ENCODE assay signal across 20 mouse cellular contexts in the genomic region with DNA sequence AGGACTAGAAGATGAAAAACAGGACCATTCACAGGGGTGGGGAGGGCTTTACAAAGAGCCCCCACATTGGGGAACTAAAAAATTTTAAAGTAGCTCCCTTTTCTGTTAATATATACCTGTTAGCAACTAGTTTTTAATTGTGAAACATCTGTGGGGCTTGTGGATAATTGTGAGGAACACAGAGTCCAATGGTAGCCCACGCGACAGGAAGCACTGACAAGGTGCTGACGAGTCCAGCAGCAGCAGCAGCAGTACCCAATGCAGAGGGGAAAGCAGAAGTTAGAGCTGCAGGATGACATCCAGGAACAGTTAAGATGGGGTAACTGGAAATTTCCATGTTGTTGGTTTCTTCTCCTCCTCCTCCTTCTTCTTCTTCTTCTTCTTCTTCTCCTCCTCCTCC.
A peak's percentile ranks its signal among the peaks of the same experiment; 100 is the strongest.
DNase-seq lines count a peak whose midpoint lies in the region; ATAC-seq and TF ChIP-seq lines count a peak whose summit lies in the region.
"Had no signal": no experiment of that assay in that cellular context is flagged by ENCODE, and none has a peak within 500 bp of the region (broad histone marks: within the 10 kb centered on the region; RNA-seq: fewer than 3 reads in every experiment).

No protein-coding gene starts in this region.

- H3K4me1 ChIP-seq in forebrain, embryonic 15.5 days = peaks cover 5% of the 10 kb centered on the region; the same call in 1 of the 2 replicates
- H3K4me1 ChIP-seq in forebrain, postnatal 0 days (ENCODE audit: insufficient read depth) = no peaks in the 10 kb centered on the region
- peaks cover 3% of the 10 kb centered on the region; the same call in 1 of the 2 replicates for H3K4me1 ChIP-seq in kidney, embryonic 15.5 days
- no peaks in the 10 kb centered on the region for H3K4me1 ChIP-seq in midbrain, embryonic 16.5 days (ENCODE audit: control insufficient read depth, insufficient read depth, low read length)
- H3K4me1 ChIP-seq in neural tube, embryonic 15.5 days = no peaks in the 10 kb centered on the region
- H3K4me1 ChIP-seq: embryonic facial prominence, embryonic 12.5 days had no signal

- 71% methylated on average over 3 of the region's 3 CpGs for WGBS in forebrain, embryonic 15.5 days
- WGBS in forebrain, postnatal 0 days = 74% methylated on average over 3 of the region's 3 CpGs
- WGBS in kidney, embryonic 15.5 days = 66% methylated on average over 3 of the region's 3 CpGs
- 85% methylated on average over 3 of the region's 3 CpGs for WGBS in midbrain, embryonic 16.5 days
- WGBS in neural tube, embryonic 15.5 days = 87% methylated on average over 3 of the region's 3 CpGs

- H3K27me3 ChIP-seq in forebrain, embryonic 15.5 days = no peaks in the 10 kb centered on the region
- no peaks in the 10 kb centered on the region for H3K27me3 ChIP-seq in forebrain, postnatal 0 days (ENCODE audit: insufficient read depth, low read length)
- H3K27me3 ChIP-seq in kidney, embryonic 15.5 days = no peaks in the 10 kb centered on the region
- H3K27me3 ChIP-seq in midbrain, embryonic 16.5 days (ENCODE audit: control insufficient read depth, insufficient read depth, low read depth, low read length) = no peaks in the 10 kb centered on the region
- no peaks in the 10 kb centered on the region for H3K27me3 ChIP-seq in neural tube, embryonic 15.5 days (replicated peaks)
- H3K27me3 ChIP-seq: embryonic facial prominence, embryonic 12.5 days; forebrain, embryonic 13.5 days had no signal

- no peak overlapping the region for H3K4me2 ChIP-seq in forebrain, embryonic 15.5 days (replicated peaks)
- no peak overlapping the region for H3K4me2 ChIP-seq in forebrain, postnatal 0 days (ENCODE audit: low read depth)
- no peak overlapping the region for H3K4me2 ChIP-seq in kidney, embryonic 15.5 days
- no peak overlapping the region for H3K4me2 ChIP-seq in midbrain, embryonic 16.5 days (ENCODE audit: low read length)
- H3K4me2 ChIP-seq in neural tube, embryonic 15.5 days = no peak overlapping the region
- H3K4me2 ChIP-seq: embryonic facial prominence, embryonic 12.5 days; forebrain, embryonic 13.5 days had no signal

- no peak overlapping the region for H3K4me3 ChIP-seq in forebrain, embryonic 15.5 days
- H3K4me3 ChIP-seq in forebrain, postnatal 0 days (ENCODE audit: low read depth, low read length) = no peak overlapping the region
- no peak overlapping the region for H3K4me3 ChIP-seq in kidney, embryonic 15.5 days (replicated peaks)
- no peak overlapping the region for H3K4me3 ChIP-seq in midbrain, embryonic 16.5 days (ENCODE audit: low read depth, low read length)
- H3K4me3 ChIP-seq in neural tube, embryonic 15.5 days (replicated peaks) = no peak overlapping the region
- H3K4me3 ChIP-seq: embryonic facial prominence, embryonic 12.5 days; erythroblast, embryonic 14.5 days; forebrain, embryonic 13.5 days; hindbrain, embryonic 10.5 days; left cerebral cortex, adult 2 months; limb, embryonic 10.5 days; midbrain, embryonic 10.5 days had no signal

- H3K36me3 ChIP-seq in forebrain, embryonic 15.5 days = no peaks in the 10 kb centered on the region
- no peaks in the 10 kb centered on the region for H3K36me3 ChIP-seq in forebrain, postnatal 0 days (ENCODE audit: insufficient read depth)
- no peaks in the 10 kb centered on the region for H3K36me3 ChIP-seq in kidney, embryonic 15.5 days
- H3K36me3 ChIP-seq in midbrain, embryonic 16.5 days (ENCODE audit: control insufficient read depth, insufficient read depth, low read length) = no peaks in the 10 kb centered on the region
- H3K36me3 ChIP-seq in neural tube, embryonic 15.5 days = no peaks in the 10 kb centered on the region
- H3K36me3 ChIP-seq: embryonic facial prominence, embryonic 12.5 days; hindbrain, embryonic 10.5 days; limb, embryonic 10.5 days; midbrain, embryonic 10.5 days had no signal

- TF ChIP-seq CTCF in forebrain, postnatal 0 days (IDR thresholded peaks at IDR 0.05; ENCODE audit: low read depth) = no peak

- ATAC-seq in forebrain, embryonic 15.5 days (replicated peaks) = no peak
- ATAC-seq in forebrain, postnatal 0 days = no peak
- ATAC-seq in kidney, embryonic 15.5 days (replicated peaks; ENCODE audit: low FRiP score) = no peak
- ATAC-seq in neutrophil, adult 5-6 weeks (ENCODE audit: extremely low read depth, insufficient number of reproducible peaks, low FRiP score, poor library complexity, severe bottlenecking) = 0 out of 2 replicates have a peak, but pooled peaks have one; percentile 23
- no peak for ATAC-seq in midbrain, embryonic 16.5 days
- ATAC-seq in neural tube, embryonic 15.5 days (ENCODE audit: low FRiP score) = no peak
- ATAC-seq: CD4-positive, CD25-positive, alpha-beta regulatory T cell, adult 4 months; liver, postnatal 0 days had no signal

- H3K27ac ChIP-seq in forebrain, embryonic 15.5 days (replicated peaks) = peak overlapping the region; percentile 29; the same call in 1 of the 2 replicates
- H3K27ac ChIP-seq in forebrain, postnatal 0 days (ENCODE audit: low read depth, low read length) = no peak overlapping the region
- H3K27ac ChIP-seq in kidney, embryonic 15.5 days = peak overlapping the region; percentile 74
- no peak overlapping the region for H3K27ac ChIP-seq in midbrain, embryonic 16.5 days (ENCODE audit: low read length)
- H3K27ac ChIP-seq in neural tube, embryonic 15.5 days (replicated peaks) = no peak overlapping the region
- H3K27ac ChIP-seq: embryonic facial prominence, embryonic 12.5 days; hindbrain, embryonic 10.5 days; left cerebral cortex, adult 2 months; limb, embryonic 10.5 days; midbrain, embryonic 10.5 days had no signal

- no peak overlapping the region for H3K9ac ChIP-seq in forebrain, embryonic 15.5 days (replicated peaks)
- no peak overlapping the region for H3K9ac ChIP-seq in forebrain, postnatal 0 days
- H3K9ac ChIP-seq in kidney, embryonic 15.5 days = no peak overlapping the region
- no peak overlapping the region for H3K9ac ChIP-seq in midbrain, embryonic 16.5 days (ENCODE audit: low read depth, low read length)
- H3K9ac ChIP-seq in neural tube, embryonic 15.5 days (replicated peaks) = no peak overlapping the region
- H3K9ac ChIP-seq: embryonic facial prominence, embryonic 12.5 days; forebrain, embryonic 13.5 days; liver, postnatal 0 days had no signal

- DNase-seq in forebrain, postnatal 0 days = no peak
- DNase-seq in kidney, postnatal 14 days = no peak
- peak; percentile 24 for DNase-seq in brain, adult 2 months (ENCODE audit: low read depth, low spot score)
- DNase-seq: cerebellum, adult 9-10 months; liver, postnatal 0 days; lung, postnatal 14 days; thymus, postnatal 14 days had no signal

- H3K9me3 ChIP-seq in forebrain, embryonic 15.5 days = no peaks in the 10 kb centered on the region
- H3K9me3 ChIP-seq in forebrain, postnatal 0 days (ENCODE audit: low read length) = no peaks in the 10 kb centered on the region
- no peaks in the 10 kb centered on the region for H3K9me3 ChIP-seq in kidney, embryonic 15.5 days (replicated peaks)
- no peaks in the 10 kb centered on the region for H3K9me3 ChIP-seq in midbrain, embryonic 16.5 days (replicated peaks; ENCODE audit: control insufficient read depth, low read length, poor library complexity, severe bottlenecking)
- H3K9me3 ChIP-seq in neural tube, embryonic 15.5 days (replicated peaks) = no peaks in the 10 kb centered on the region
- H3K9me3 ChIP-seq: embryonic facial prominence, embryonic 12.5 days; forebrain, embryonic 13.5 days; hindbrain, embryonic 10.5 days; limb, embryonic 10.5 days; midbrain, embryonic 10.5 days had no signal

Comparison
In these comparisons a context has a peak if more than half of its experiments do, and no peak if none do; other contexts are left out.
1. H3K27ac ChIP-seq: peak in forebrain, embryonic 15.5 days (single experiment) and kidney, embryonic 15.5 days (single experiment); none in forebrain, postnatal 0 days (single experiment), midbrain, embryonic 16.5 days (single experiment) and neural tube, embryonic 15.5 days (single experiment).